Mouse (Mus musculus): Measurements from ENCODE around the gene Josd2.

Gene Josd2

GRCm38 (mm10) chr7:44446070-44446855 is 21.5 kb upstream of the Josd2 start:
- DNase-seq (ENCODE audit: low spot score in 2 of 2) = peak; percentile 58 to 66

GRCm38 (mm10) chr7:44453256-44453655 is 14.5 kb upstream of the Josd2 start:
- peak in 1 of 2 experiments; percentile 28 for DNase-seq (ENCODE audit: low spot score in 2 of 2)

GRCm38 (mm10) chr7:44456302-44456701 is 11.5 kb upstream of the Josd2 start:
- DNase-seq (ENCODE audit: low spot score in 2 of 2) = peak; percentile 14 to 17

GRCm38 (mm10) chr7:44460067-44460466 is 7.7 kb upstream of the Josd2 start:
- DNase-seq (ENCODE audit: low spot score in 2 of 2) = peak; percentile 17 to 27

DNA sequence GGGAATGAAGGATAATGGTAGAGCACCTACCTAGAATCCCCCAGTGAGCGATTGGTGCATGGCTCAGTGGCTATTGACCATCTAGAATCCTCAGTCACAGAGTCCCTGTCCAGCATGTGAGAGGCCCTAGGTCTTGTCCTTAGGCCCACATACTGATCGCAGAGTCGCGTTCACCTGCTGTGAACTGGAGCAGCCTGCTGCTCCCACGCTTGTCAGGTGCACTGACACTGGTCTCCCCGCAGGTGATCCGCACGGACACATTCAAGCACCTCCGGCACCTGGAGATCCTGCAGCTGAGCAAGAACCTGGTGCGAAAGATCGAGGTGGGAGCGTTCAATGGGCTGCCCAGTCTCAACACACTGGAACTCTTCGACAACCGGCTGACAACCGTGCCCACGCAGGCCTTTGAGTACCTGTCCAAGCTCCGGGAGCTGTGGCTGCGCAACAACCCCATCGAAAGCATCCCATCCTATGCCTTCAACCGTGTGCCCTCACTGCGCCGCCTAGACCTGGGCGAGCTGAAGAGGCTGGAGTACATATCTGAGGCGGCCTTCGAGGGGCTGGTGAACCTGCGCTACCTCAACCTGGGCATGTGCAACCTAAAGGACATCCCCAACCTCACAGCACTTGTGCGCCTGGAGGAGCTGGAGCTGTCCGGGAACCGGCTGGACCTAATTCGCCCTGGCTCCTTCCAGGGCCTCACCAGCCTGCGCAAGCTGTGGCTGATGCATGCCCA is 6.8 kb upstream of the Josd2 start:
- DNase-seq (ENCODE audit: low spot score in 2 of 2) = peak; percentile 33 to 49

DNA sequence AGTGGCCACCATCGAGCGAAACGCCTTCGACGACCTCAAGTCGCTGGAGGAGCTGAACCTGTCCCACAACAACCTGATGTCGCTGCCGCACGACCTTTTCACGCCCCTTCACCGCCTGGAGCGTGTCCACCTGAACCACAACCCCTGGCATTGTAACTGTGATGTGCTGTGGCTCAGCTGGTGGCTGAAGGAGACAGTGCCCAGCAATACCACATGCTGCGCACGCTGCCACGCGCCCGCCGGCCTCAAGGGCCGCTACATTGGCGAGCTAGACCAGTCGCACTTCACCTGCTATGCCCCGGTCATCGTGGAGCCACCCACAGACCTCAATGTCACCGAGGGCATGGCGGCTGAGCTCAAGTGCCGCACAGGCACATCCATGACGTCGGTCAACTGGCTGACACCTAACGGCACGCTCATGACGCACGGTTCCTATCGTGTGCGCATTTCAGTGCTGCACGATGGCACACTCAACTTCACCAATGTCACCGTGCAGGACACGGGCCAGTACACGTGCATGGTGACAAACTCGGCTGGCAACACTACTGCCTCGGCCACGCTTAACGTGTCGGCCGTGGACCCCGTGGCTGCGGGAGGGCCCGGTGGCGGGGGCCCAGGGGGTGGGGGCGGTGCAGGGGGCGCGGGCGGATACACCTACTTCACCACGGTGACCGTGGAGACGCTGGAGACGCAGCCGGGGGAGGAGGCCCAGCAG is 6.1 kb upstream of the Josd2 start:
- peak; percentile 41 to 46 for DNase-seq (ENCODE audit: low spot score in 2 of 2)

- DNase-seq (ENCODE audit: low spot score in 2 of 2) = peak; percentile 62 to 63
Observed at GRCm38 (mm10) chr7:44462218-44463055, 5.3 kb upstream of the Josd2 start.

- peak; percentile 20 to 37 for DNase-seq (ENCODE audit: low spot score in 2 of 2)
Observed at GRCm38 (mm10) chr7:44463056-44463425, 4.7 kb upstream of the Josd2 start.

DNA sequence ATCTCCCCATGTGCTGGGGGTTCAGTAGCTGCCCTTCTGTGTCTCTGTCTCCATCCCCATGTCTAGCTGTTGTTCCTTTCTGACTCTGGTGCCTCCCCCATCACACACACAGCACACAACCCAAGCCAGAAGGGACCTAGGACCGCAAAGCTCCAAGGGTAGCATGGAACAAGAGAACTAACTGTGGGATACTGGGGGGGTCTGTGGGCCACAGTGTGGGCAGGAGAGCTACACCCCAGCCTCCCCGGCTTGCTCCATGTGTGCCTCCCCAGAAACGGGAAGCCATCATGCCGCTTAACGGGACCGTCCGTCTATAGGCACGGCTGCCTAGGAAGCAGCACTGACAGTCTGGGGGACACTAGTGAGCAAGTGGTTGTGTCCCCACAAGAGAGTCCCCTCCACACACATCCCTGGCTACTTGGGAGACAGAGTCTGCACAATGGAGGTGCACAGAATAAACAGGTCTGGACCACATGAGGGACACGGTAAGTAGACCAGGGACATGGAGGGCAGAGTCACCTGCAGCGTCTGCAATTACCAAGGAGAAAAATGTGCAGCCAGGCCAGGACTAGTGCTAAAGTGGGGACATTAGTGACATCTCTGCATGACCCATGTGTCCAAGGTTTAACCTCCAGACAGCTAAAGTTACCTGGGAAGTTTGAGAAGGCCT is 4.1 kb upstream of the Josd2 start:
- peak; percentile 31 to 48 for DNase-seq (ENCODE audit: low spot score in 2 of 2)

GRCm38 (mm10) chr7:44464511-44464910 is 3.3 kb upstream of the Josd2 start:
- peak; percentile 91 to 94 for DNase-seq (ENCODE audit: low spot score in 2 of 2)

GRCm38 (mm10) chr7:44465111-44465510 is 2.7 kb upstream of the Josd2 start, which contains the start of gene Aspdh:
Gene Aspdh (plus strand): TSS chr7:44465391.
- DNase-seq (ENCODE audit: low spot score in 2 of 2) = peak; percentile 47 to 56

DNA sequence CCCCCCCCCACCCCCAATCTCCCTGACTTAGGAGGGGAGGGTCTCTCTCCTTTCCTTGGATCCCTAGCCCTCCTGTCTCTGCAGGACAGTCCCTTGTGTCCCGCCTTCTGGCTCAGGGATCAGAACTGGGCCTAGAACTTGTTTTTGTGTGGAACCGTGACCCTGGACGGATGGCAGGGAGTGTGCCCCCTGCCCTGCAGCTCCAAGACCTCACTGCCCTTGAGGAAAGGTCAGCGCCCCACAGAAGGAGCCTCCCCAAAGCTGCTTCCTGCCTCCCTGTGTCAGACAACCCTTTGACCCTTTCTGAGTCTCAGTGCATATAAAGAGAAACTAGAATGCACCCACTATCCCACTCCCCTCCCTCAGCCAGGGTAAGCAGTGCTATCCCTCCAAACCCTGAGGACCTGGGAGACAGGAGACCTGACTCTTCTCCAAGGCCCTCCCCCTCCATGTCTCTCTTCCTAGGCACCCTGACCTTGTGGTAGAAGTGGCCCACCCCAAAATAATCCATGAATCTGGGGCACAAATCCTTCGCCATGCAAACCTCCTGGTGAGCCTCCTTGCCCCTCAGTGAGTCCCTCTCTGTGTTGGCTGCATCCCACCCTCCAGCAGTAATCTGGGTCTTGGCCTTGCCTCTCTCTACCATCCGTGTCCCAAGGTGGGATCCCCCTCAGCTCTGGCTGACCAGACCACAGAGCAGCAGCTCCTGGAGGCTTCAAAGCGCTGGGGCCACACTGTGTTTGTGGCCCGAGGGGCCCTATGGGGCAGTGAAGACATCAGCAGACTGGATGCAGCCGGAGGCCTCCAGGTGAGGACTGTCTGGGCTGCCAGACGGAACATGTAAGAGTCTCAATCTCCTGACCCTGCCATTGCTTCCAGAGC is 1.5 kb upstream of the Josd2 start:
- DNase-seq (ENCODE audit: low spot score in 2 of 2) = peak; percentile 55 to 65

DNA sequence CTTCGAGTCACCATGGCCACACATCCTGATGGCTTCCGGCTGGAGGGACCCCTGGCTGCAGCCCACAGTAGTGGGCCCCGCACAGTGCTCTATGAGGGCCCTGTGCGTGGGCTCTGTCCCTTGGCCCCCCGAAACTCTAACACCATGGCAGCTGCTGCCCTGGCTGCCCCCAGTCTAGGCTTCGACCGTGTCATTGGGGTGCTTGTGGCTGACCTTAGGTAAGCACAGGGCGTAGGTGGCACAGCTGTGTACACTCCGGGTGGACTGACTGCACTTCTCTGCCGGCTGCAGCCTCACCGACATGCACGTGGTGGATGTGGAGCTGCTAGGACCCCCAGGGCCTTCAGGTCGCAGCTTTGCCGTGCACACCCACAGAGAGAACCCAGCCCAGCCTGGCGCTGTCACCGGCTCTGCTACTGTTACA is 880 bp upstream of the Josd2 start:
- peak; percentile 62 to 73 for DNase-seq (ENCODE audit: low spot score in 2 of 2)

- peak; percentile 44 to 54 for DNase-seq (ENCODE audit: low spot score in 2 of 2)
Observed at GRCm38 (mm10) chr7:44468644-44469285, 985 bp downstream of the Josd2 start.

DNA sequence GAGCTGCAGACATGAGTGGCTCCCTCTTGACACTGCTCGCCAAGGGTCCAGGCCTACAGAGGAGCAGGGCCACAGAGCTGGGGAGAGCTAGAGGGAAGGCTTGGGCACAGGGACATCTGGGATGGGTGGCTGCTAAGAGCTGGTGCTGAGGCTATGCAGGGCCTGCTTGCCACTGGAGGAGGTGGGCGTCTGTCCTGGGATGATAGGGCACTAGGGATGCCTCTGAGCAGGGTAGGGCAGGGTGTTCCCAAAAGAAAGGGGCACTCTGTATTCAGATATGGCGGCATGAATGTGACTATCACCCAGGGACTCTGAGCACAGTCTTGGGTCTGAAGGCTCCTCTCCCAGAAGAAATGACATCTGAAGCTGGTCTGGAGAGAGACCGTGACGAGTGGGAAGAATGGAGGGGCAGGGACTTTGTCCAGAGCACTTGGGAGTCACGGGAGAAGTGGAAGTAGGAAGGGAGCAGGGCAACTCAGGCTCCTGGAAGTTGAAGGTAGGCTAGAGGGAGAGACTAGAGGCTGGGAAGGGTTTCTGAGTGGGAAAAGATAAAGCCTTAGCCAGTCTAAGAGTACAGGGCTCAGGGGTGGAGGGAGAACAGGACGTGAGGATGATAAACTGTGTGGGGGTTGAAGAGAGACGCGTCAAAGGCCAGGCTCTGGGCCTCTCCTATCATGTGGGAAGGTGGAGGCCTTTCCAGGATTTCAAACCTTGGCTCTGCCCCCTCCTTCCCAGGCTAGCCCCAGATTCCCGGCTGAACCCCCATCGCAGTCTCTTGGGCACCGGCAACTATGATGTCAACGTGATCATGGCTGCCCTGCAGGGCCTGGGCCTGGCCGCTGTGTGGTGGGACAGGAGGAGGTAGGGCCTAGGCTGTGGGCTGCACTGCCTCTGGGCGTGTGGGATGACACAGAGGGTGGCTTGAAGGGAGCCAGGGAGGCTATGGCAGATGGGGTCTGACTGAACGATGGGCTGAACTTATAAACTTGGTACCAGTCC is 2.2 kb downstream of the Josd2 start:
- peak; percentile 25 to 28 for DNase-seq (ENCODE audit: low spot score in 2 of 2)

- peak; percentile 35 to 47 for DNase-seq (ENCODE audit: low spot score in 2 of 2)
Observed at GRCm38 (mm10) chr7:44470696-44471612, 3.2 kb downstream of the Josd2 start.
